Comparison of ENCODE assay signal across 8 mouse cellular contexts in genomic region chr2:125659823-125660536, GRCm38 (mm10). TPM values are rescaled to one million over a fixed set of nuclear protein-coding genes. Genes with fewer than 3 reads are reported as not detected.
DNase-seq lines count a peak whose midpoint lies in the region; ATAC-seq lines count a peak whose summit lies in the region.

No protein-coding gene starts in this region.

- H3K36me3 ChIP-seq in embryonic facial prominence, embryonic 10.5 days (replicated peaks) = no peaks in the 10 kb centered on the region
- no peaks in the 10 kb centered on the region for H3K36me3 ChIP-seq in heart, embryonic 11.5 days (ENCODE audit: control insufficient read depth, insufficient read depth, low read length)
- H3K36me3 ChIP-seq in kidney, embryonic 14.5 days (ENCODE audit: control insufficient read depth, insufficient read depth, low read length) = no peaks in the 10 kb centered on the region
- H3K36me3 ChIP-seq in liver, embryonic 13.5 days = no peaks in the 10 kb centered on the region

- peak overlapping the region; percentile 47 for H3K4me3 ChIP-seq in embryonic facial prominence, embryonic 10.5 days
- H3K4me3 ChIP-seq in heart, embryonic 11.5 days (ENCODE audit: low read depth, low read length) = peak overlapping the region; percentile 30
- peak overlapping the region; percentile 20 for H3K4me3 ChIP-seq in kidney, embryonic 14.5 days (ENCODE audit: low read length)
- H3K4me3 ChIP-seq in liver, embryonic 13.5 days (replicated peaks) = peak overlapping the region; percentile 22

- DNase-seq in CD8-positive naive resting alpha-beta T cell, adult 2 months (ENCODE audit: low read depth in 2 of 2, low spot score in 2 of 2) = peak; percentile 64 to 74
- DNase-seq in adrenal gland, postnatal 14 days = peak; percentile 87
- peak; percentile 70 for DNase-seq in embryonic facial prominence, embryonic 10.5 days (ENCODE audit: low spot score)
- peak; percentile 45 for DNase-seq in liver, embryonic 13.5 days
- DNase-seq in neural tube, embryonic 10.5 days (ENCODE audit: extremely low spot score, low spot score) = peak; percentile 50
- peak; percentile 54 for DNase-seq in testis, postnatal 14 days (ENCODE audit: low spot score)

- WGBS in embryonic facial prominence, embryonic 10.5 days = 16% methylated on average over 10 of the region's 10 CpGs
- 15% methylated on average over 10 of the region's 10 CpGs for WGBS in heart, embryonic 11.5 days (ENCODE audit: insufficient replicate concordance)
- 17% methylated on average over 10 of the region's 10 CpGs for WGBS in kidney, embryonic 14.5 days
- WGBS in liver, embryonic 13.5 days (ENCODE audit: insufficient replicate concordance) = 13% methylated on average over 10 of the region's 10 CpGs

- peak overlapping the region; percentile 60 for H3K4me2 ChIP-seq in heart, embryonic 11.5 days
- H3K4me2 ChIP-seq in kidney, embryonic 14.5 days (replicated peaks; ENCODE audit: low read depth, low read length) = peak overlapping the region; percentile 54
- H3K4me2 ChIP-seq in liver, embryonic 13.5 days = peak overlapping the region; percentile 48

- no peaks in the 10 kb centered on the region for H3K9me3 ChIP-seq in embryonic facial prominence, embryonic 10.5 days
- no peaks in the 10 kb centered on the region for H3K9me3 ChIP-seq in heart, embryonic 11.5 days (replicated peaks; ENCODE audit: control insufficient read depth, low read length)
- H3K9me3 ChIP-seq in kidney, embryonic 14.5 days (ENCODE audit: control insufficient read depth, low read length) = no peaks in the 10 kb centered on the region
- no peaks in the 10 kb centered on the region for H3K9me3 ChIP-seq in liver, embryonic 13.5 days (replicated peaks)

- H3K27ac ChIP-seq in embryonic facial prominence, embryonic 10.5 days (replicated peaks) = peak overlapping the region; percentile 67
- no peak overlapping the region for H3K27ac ChIP-seq in heart, embryonic 11.5 days (ENCODE audit: low read depth, low read length)
- no peak overlapping the region for H3K27ac ChIP-seq in kidney, embryonic 14.5 days (ENCODE audit: low read depth, low read length)
- no peak overlapping the region for H3K27ac ChIP-seq in liver, embryonic 13.5 days

- 0 out of 2 replicates have a peak, but pooled peaks have one; percentile 39 for ATAC-seq in heart, embryonic 11.5 days (replicated peaks; ENCODE audit: insufficient number of reproducible peaks, low FRiP score, low TSS enrichment)
- ATAC-seq in kidney, embryonic 14.5 days (ENCODE audit: low FRiP score, low TSS enrichment) = peak; percentile 81
- ATAC-seq in liver, embryonic 13.5 days (ENCODE audit: low read depth) = 0 out of 2 replicates have a peak, but pooled peaks have one; percentile 34

- peaks cover 7% of the 10 kb centered on the region; the same call in 1 of the 2 replicates for H3K27me3 ChIP-seq in embryonic facial prominence, embryonic 10.5 days (replicated peaks; ENCODE audit: low read depth, poor library complexity, severe bottlenecking)
- no peaks in the 10 kb centered on the region for H3K27me3 ChIP-seq in heart, embryonic 11.5 days (ENCODE audit: control insufficient read depth, insufficient read depth, low read length)
- no peaks in the 10 kb centered on the region for H3K27me3 ChIP-seq in kidney, embryonic 14.5 days (ENCODE audit: control insufficient read depth, insufficient read depth, low read length)
- H3K27me3 ChIP-seq in liver, embryonic 13.5 days = no peaks in the 10 kb centered on the region

- peak overlapping the region; percentile 50 for H3K9ac ChIP-seq in heart, embryonic 11.5 days (ENCODE audit: low read depth, low read length)
- peak overlapping the region; percentile 9; the same call in 1 of the 2 replicates for H3K9ac ChIP-seq in kidney, embryonic 14.5 days (ENCODE audit: low read depth, low read length)
- peak overlapping the region; percentile 40 for H3K9ac ChIP-seq in liver, embryonic 13.5 days

- H3K4me1 ChIP-seq in embryonic facial prominence, embryonic 10.5 days = peaks cover 14% of the 10 kb centered on the region
- 0 out of 2 replicates have a peak, but pooled peaks cover 5% of the 10 kb centered on the region for H3K4me1 ChIP-seq in heart, embryonic 11.5 days (ENCODE audit: control insufficient read depth, insufficient read depth, low read length)
- H3K4me1 ChIP-seq in kidney, embryonic 14.5 days (ENCODE audit: control insufficient read depth, insufficient read depth, low read length) = 0 out of 2 replicates have a peak, but pooled peaks cover 7% of the 10 kb centered on the region
- peaks cover 44% of the 10 kb centered on the region for H3K4me1 ChIP-seq in liver, embryonic 13.5 days (replicated peaks)

RNA-seq across cellular contexts. Expression of gene Eid1, which starts 12.9 kb away (rescaled TPM):
- 111 and 115 TPM in 2 replicates for total RNA-seq in adrenal gland, postnatal 14 days (2021)
- polyA plus RNA-seq in embryonic facial prominence, embryonic 10.5 days (2016; fragmentation: Nextera tagmentation; extraction: Ambion mirVana) = 127 and 136 TPM in 2 replicates
- 182 and 197 TPM in 2 replicates for polyA plus RNA-seq in heart, embryonic 11.5 days (2014; fragmentation: Nextera tagmentation; extraction: Ambion mirVana)
- 163 and 167 TPM in 2 replicates for polyA plus RNA-seq in kidney, embryonic 14.5 days (2014; fragmentation: Nextera tagmentation; extraction: Ambion mirVana)
- polyA plus RNA-seq in liver, embryonic 13.5 days (2015; fragmentation: Nextera tagmentation; extraction: Ambion mirVana) = 36.8 and 41.1 TPM in 2 replicates

RNA-seq across cellular contexts. Expression of gene Cep152, which starts 35.1 kb away (rescaled TPM):
- total RNA-seq in adrenal gland, postnatal 14 days (2021) = 3.7 and 5.4 TPM in 2 replicates
- polyA plus RNA-seq in embryonic facial prominence, embryonic 10.5 days (2016; fragmentation: Nextera tagmentation; extraction: Ambion mirVana) = 11.5 and 12.4 TPM in 2 replicates
- polyA plus RNA-seq in heart, embryonic 11.5 days (2014; fragmentation: Nextera tagmentation; extraction: Ambion mirVana) = 5.2 and 5.3 TPM in 2 replicates
- polyA plus RNA-seq in kidney, embryonic 14.5 days (2014; fragmentation: Nextera tagmentation; extraction: Ambion mirVana) = 4.8 and 11.4 TPM in 2 replicates
- 4.1 and 5.1 TPM in 2 replicates for polyA plus RNA-seq in liver, embryonic 13.5 days (2015; fragmentation: Nextera tagmentation; extraction: Ambion mirVana)
